Mouse (Mus musculus): ENCODE measurements at regions not wholly inside any gene's neighbourhood (a gene's known extent, or its start where the extent isn't known, plus 50 kb on each side); places are given as distances from the start of the nearest gene placed in this dataset.

GRCm38 (mm10) chr9:92865822-92866221 lies 323.8 kb downstream of the Plod2 start:
- DNase-seq: peak; percentile 8

- DNase-seq: peak; percentile 60
Measured at GRCm38 (mm10) chr9:92878589-92878988, 336.6 kb downstream of the Plod2 start.

- DNase-seq: no peak
Measured at GRCm38 (mm10) chr9:92879812-92880211, 337.8 kb downstream of the Plod2 start.

GRCm38 (mm10) chr9:92882251-92882832 lies 340.3 kb downstream of the Plod2 start:
- DNase-seq: no peak

GRCm38 (mm10) chr9:92890063-92890462 lies 348.0 kb downstream of the Plod2 start:
- DNase-seq: no peak

- no peak for DNase-seq
Measured at GRCm38 (mm10) chr9:92899733-92900132, 357.7 kb downstream of the Plod2 start.

- DNase-seq: no peak
Measured at GRCm38 (mm10) chr9:92907102-92907501, 365.1 kb downstream of the Plod2 start.

GRCm38 (mm10) chr9:92919396-92919795 lies 377.4 kb downstream of the Plod2 start:
- no peak for DNase-seq

GRCm38 (mm10) chr9:92930231-92930966 lies 388.4 kb downstream of the Plod2 start:
- no peak for DNase-seq

GRCm38 (mm10) chr9:92937802-92938201 lies 395.8 kb downstream of the Plod2 start:
- DNase-seq: no peak

GRCm38 (mm10) chr9:92950092-92950491 lies 408.1 kb downstream of the Plod2 start:
- DNase-seq: no peak

GRCm38 (mm10) chr9:92963275-92963674 lies 421.3 kb downstream of the Plod2 start:
- DNase-seq: no peak

- DNase-seq: no peak
Measured at GRCm38 (mm10) chr9:92991759-92992158, 449.7 kb downstream of the Plod2 start.

- DNase-seq: no peak
Measured at GRCm38 (mm10) chr9:92996156-92996555, 454.1 kb downstream of the Plod2 start.

GRCm38 (mm10) chr9:93005182-93005953 lies 463.3 kb downstream of the Plod2 start:
- no peak for DNase-seq

- DNase-seq: no peak
Measured at GRCm38 (mm10) chr9:93008511-93009302, 466.7 kb downstream of the Plod2 start.

GRCm38 (mm10) chr9:93044298-93044912 lies 502.4 kb downstream of the Plod2 start:
- DNase-seq: no peak

GRCm38 (mm10) chr9:93072140-93072539 lies 530.1 kb downstream of the Plod2 start:
- no peak for DNase-seq

- no peak for DNase-seq
Measured at GRCm38 (mm10) chr9:93083114-93083513, 541.1 kb downstream of the Plod2 start.

- DNase-seq: no peak
Measured at GRCm38 (mm10) chr9:93098008-93098581, 556.1 kb downstream of the Plod2 start.

- no peak for DNase-seq
Measured at GRCm38 (mm10) chr9:93130561-93130960, 588.5 kb downstream of the Plod2 start.

- DNase-seq: no peak
Measured at GRCm38 (mm10) chr9:93131620-93132200, 589.7 kb downstream of the Plod2 start.

Measured in lung, postnatal 14 days (tissue).